Mouse (Mus musculus) olfactory bulb, adult 2 months (tissue): ENCODE data around the gene Lhx1.

Experiments
- CTCF ChIP-seq: fragments of 200-500 bp; IDR thresholded peaks from 2 replicates; pipeline ENCODE4 v1.5.1; 2012; ENCODE audit warnings: low read depth, mild to moderate bottlenecking, low read length, moderate library complexity; ENCODE audit not compliant: insufficient read depth
- POLR2A ChIP-seq: fragments of 200-500 bp; IDR thresholded peaks from 2 replicates; pipeline ENCODE4 v1.6.1; 2012; ENCODE audit warnings: mild to moderate bottlenecking, low read depth, low read length, moderate library complexity; ENCODE audit not compliant: insufficient read depth

DNA sequence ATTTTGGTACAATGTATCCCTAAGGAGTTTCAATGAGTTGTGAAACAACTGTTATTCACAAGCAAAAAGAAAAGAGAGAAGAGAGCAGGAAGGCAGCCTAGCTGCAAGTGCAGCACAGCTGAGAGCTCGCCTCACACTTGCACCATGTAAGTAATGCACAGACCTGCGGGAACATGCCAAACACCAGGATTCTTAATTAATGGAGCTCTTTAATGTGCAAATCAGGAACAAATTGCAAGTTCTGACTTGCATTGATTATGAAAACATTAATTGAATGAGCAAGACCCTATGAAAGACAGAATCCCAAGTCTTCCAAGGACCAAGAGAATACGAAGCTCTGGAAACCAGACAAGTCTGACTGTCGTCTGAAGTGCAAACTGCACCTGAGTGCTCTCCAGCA lies 29.6 kb downstream of the Lhx1 start:
- no peak for TF ChIP-seq CTCF
- TF ChIP-seq POLR2A = no peak
